Mouse (Mus musculus): Measurements from ENCODE around the gene 1110002E22Rik.

The 1110002E22Rik gene

GRCm38 (mm10) chr3:138064732-138065645 is at the start of gene 1110002E22Rik:
1110002E22Rik (plus strand) TSS chr3:138065052.
- no peak for DNase-seq

GRCm38 (mm10) chr3:138016810-138017209 is 48.0 kb upstream of the 1110002E22Rik start:
- DNase-seq: no peak

- no peak for DNase-seq
Measured at GRCm38 (mm10) chr3:138022003-138022402, 42.8 kb upstream of the 1110002E22Rik start.

- no peak for DNase-seq
Measured at GRCm38 (mm10) chr3:138022651-138023050, 42.2 kb upstream of the 1110002E22Rik start.

GRCm38 (mm10) chr3:138026286-138026685 is 38.6 kb upstream of the 1110002E22Rik start:
- no peak for DNase-seq

GRCm38 (mm10) chr3:138027575-138028362 is 37.1 kb upstream of the 1110002E22Rik start:
- DNase-seq: no peak

- DNase-seq: no peak
Measured at GRCm38 (mm10) chr3:138029351-138029750, 35.5 kb upstream of the 1110002E22Rik start.

GRCm38 (mm10) chr3:138030563-138030962 is 34.3 kb upstream of the 1110002E22Rik start:
- DNase-seq: no peak

- DNase-seq: no peak
Measured at GRCm38 (mm10) chr3:138033986-138034385, 30.9 kb upstream of the 1110002E22Rik start.

- no peak for DNase-seq
Measured at GRCm38 (mm10) chr3:138040938-138041337, 23.9 kb upstream of the 1110002E22Rik start.

- no peak for DNase-seq
Measured at GRCm38 (mm10) chr3:138041591-138042301, 23.1 kb upstream of the 1110002E22Rik start.

- no peak for DNase-seq
Measured at GRCm38 (mm10) chr3:138043316-138043715, 21.5 kb upstream of the 1110002E22Rik start.

GRCm38 (mm10) chr3:138049555-138049954 is 15.3 kb upstream of the 1110002E22Rik start:
- no peak for DNase-seq

GRCm38 (mm10) chr3:138050772-138051171 is 14.1 kb upstream of the 1110002E22Rik start:
- no peak for DNase-seq

- DNase-seq: no peak
Measured at GRCm38 (mm10) chr3:138051431-138051830, 13.4 kb upstream of the 1110002E22Rik start.

- no peak for DNase-seq
Measured at GRCm38 (mm10) chr3:138053969-138054368, 10.9 kb upstream of the 1110002E22Rik start.

GRCm38 (mm10) chr3:138056976-138057375 is 7.9 kb upstream of the 1110002E22Rik start:
- DNase-seq: no peak

- no peak for DNase-seq
Measured at GRCm38 (mm10) chr3:138058226-138058625, 6.6 kb upstream of the 1110002E22Rik start.

- DNase-seq: no peak
Measured at GRCm38 (mm10) chr3:138060429-138060828, 4.4 kb upstream of the 1110002E22Rik start.

GRCm38 (mm10) chr3:138061205-138061911 is 3.5 kb upstream of the 1110002E22Rik start:
- no peak for DNase-seq

- DNase-seq: no peak
Measured at GRCm38 (mm10) chr3:138062673-138063072, 2.2 kb upstream of the 1110002E22Rik start.

- DNase-seq: no peak
Measured at GRCm38 (mm10) chr3:138063731-138064329, 1.0 kb upstream of the 1110002E22Rik start.
